Mouse (Mus musculus) neural tube, embryonic 14.5 days (tissue): ENCODE results near the gene B3galt5. TPM values are rescaled to one million over a fixed set of nuclear protein-coding genes. Genes with fewer than 3 reads are reported as not detected.

Experiments
- ATAC-seq: fragments of 200-750 bp; cut with Nextera tagmentation; 2 replicates; pipeline ENCODE4 v1.8.0; 2017; ENCODE audit warnings: low read depth, mild to moderate bottlenecking, moderate TSS enrichment, moderate library complexity
- H3K27ac ChIP-seq: fragments of 300-500 bp; sonication (generic); 2 replicates; pipeline ENCODE4 v1.5.1; 2014; ENCODE audit warnings: low read depth, mild to moderate bottlenecking, control low read depth, low read length, moderate library complexity, mixed read lengths
- H3K27me3 ChIP-seq: fragments of 300-500 bp; sonication (generic); 2 replicates; pipeline ENCODE4 v1.6.1; 2014; ENCODE audit warnings: low read length; ENCODE audit not compliant: control insufficient read depth, insufficient read depth
- H3K36me3 ChIP-seq: fragments of 300-500 bp; sonication (generic); 2 replicates; pipeline ENCODE4 v1.6.1; 2014; ENCODE audit warnings: low read length, mixed read lengths; ENCODE audit not compliant: control insufficient read depth, insufficient read depth
- H3K4me1 ChIP-seq: fragments of 300-500 bp; sonication (generic); 2 replicates; pipeline ENCODE4 v1.6.1; 2014; ENCODE audit warnings: low read length; ENCODE audit not compliant: control insufficient read depth, insufficient read depth
- H3K4me2 ChIP-seq: fragments of 300-500 bp; sonication (generic); 2 replicates; pipeline ENCODE4 v1.6.1; 2014; ENCODE audit warnings: mild to moderate bottlenecking, low read depth, low read length, control low read depth
- H3K4me3 ChIP-seq: fragments of 300-500 bp; sonication (generic); 2 replicates; pipeline ENCODE4 v1.5.1; 2014; ENCODE audit warnings: low read depth, low read length, control low read depth, mixed read lengths
- H3K9ac ChIP-seq: fragments of 300-500 bp; sonication (generic); replicated peaks from 2 replicates; pipeline ENCODE4 v1.6.1; 2014; ENCODE audit warnings: low read depth, mild to moderate bottlenecking, control low read depth, low read length, mixed read lengths
- H3K9me3 ChIP-seq: fragments of 300-500 bp; sonication (generic); 2 replicates; pipeline ENCODE4 v1.6.1; 2016; ENCODE audit warnings: low read length; ENCODE audit not compliant: control insufficient read depth
- WGBS: fragments of 180-500 bp; shearing (Covaris S2); extraction: QIAGEN DNeasy Blood & Tissue Kit; methylation state at CpG from one replicate; pipeline ENCODE4 v1.1.7; 2014; 5-methylcytosine and 5-hydroxymethylcytosine counted together
- polyA plus RNA-seq: library from polyadenylated mRNA; unstranded; fragments of >200 nt; fragmentation: Nextera tagmentation; extraction: Ambion mirVana; gene quantifications from 2 replicates; pipeline ENCODE4 v1.2.1, GENCODE M21; 2014

Gene B3galt5
- polyA plus RNA-seq, 1 experiment from 2014 or later: 7.6 TPM

DNA sequence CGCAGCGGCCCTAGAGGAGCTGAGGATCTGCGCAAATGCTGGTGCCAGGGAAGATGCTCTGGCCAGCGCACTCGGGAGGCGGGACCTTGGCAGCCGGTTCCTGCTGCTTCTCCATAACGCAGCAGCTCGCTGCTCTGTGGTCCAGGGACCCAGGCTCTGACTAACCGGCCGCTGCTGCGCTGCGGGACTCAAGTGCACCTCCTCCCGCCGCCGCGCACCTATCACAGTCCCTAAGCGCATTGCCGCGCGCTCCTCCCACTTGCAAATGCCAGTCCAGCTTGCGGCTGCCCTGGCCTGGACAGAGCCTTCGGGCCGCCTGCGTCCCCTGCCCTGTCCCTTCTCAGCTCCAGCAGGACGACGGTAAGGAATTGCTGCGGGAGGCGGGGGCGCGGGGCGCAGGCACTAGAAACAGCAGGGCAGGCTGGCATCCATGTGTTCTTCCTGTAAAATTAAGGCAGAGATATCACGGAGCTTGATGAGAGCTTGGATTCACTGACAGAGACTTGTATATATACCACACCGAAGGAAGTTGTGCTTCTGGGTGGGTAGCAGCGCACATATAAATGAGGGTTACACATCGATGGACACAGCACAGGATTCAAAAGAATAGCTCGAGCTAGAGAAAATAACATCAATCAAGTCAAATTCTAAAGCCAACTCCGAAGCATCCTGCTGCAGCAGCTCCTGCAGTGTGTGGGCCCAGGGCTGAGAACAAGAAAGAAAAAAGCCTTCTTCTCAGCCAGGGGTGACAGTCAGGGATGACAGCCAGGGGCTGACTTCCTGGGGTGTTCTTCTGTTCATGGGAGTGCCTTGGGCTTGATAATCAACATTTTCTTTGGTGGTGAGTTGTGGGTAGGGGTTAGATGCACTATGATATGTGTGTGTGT is 45.4 kb downstream of the B3galt5 start:
- no peaks in the 10 kb centered on the region for H3K27me3 ChIP-seq
- peak overlapping the region; percentile 76 for H3K4me2 ChIP-seq
- peak overlapping the region; percentile 41 for H3K4me3 ChIP-seq
- H3K9me3 ChIP-seq: no peaks in the 10 kb centered on the region
- peak overlapping the region; percentile 40 for H3K27ac ChIP-seq
- H3K4me1 ChIP-seq: peaks cover 21% of the 10 kb centered on the region
- WGBS: 1% methylated on average over 38 of the region's 38 CpGs
- peak overlapping the region; percentile 60 for H3K9ac ChIP-seq
- ATAC-seq: peak; percentile 74
- H3K36me3 ChIP-seq: no peaks in the 10 kb centered on the region

- no peak for ATAC-seq
- Histone ChIP-seq H3K27ac (no peak overlapping the region), H3K9ac (no peak overlapping the region), H3K9me3 (no peaks in the 10 kb centered on the region), H3K4me3 (no peak overlapping the region), H3K36me3 (no peaks in the 10 kb centered on the region), H3K27me3 (no peaks in the 10 kb centered on the region), H3K4me2 (no peak overlapping the region), H3K4me1 (peaks cover 21% of the 10 kb centered on the region)
- WGBS: 95% methylated on average over 9 of the region's 9 CpGs
Measured at GRCm38 (mm10) chr16:96282566-96282965, 47.0 kb downstream of the B3galt5 start.

DNA sequence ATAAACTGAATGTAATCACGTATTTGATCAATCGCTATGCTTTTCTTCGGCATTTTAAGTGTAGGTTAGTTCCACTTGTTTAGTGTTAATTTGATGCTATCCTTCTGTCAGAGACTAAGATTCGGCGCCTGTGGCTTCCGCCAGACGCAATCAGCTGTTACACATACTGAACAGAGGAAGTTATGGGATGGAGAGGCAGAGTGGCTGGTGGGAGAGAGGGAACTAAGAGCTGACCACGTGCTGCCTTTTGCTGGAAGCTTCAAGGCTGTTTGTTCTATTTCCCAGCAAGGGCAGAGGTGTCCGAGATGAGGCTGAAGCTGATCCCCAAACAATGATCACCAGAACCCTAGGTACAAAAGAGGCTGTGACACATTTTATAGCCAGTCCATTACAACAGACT is 56.3 kb downstream of the B3galt5 start:
- Histone ChIP-seq H3K9ac (no peak overlapping the region), H3K27me3 (no peaks in the 10 kb centered on the region), H3K36me3 (no peaks in the 10 kb centered on the region), H3K9me3 (no peaks in the 10 kb centered on the region), H3K27ac (no peak overlapping the region), H3K4me1 (no peaks in the 10 kb centered on the region), H3K4me3 (no peak overlapping the region), H3K4me2 (no peak overlapping the region)
- 72% methylated on average over 9 of the region's 9 CpGs for WGBS
- no peak for ATAC-seq

- H3K4me3 ChIP-seq: no peak overlapping the region
- no peaks in the 10 kb centered on the region for H3K36me3 ChIP-seq
- no peaks in the 10 kb centered on the region for H3K4me1 ChIP-seq
- no peak for ATAC-seq
- H3K9ac ChIP-seq: no peak overlapping the region
- no peaks in the 10 kb centered on the region for H3K27me3 ChIP-seq
- 70% methylated on average over 15 of the region's 15 CpGs for WGBS
- no peak overlapping the region for H3K27ac ChIP-seq
- no peak overlapping the region for H3K4me2 ChIP-seq
- H3K9me3 ChIP-seq: no peaks in the 10 kb centered on the region
Measured at GRCm38 (mm10) chr16:96292530-96293173, 57.1 kb downstream of the B3galt5 start.

DNA sequence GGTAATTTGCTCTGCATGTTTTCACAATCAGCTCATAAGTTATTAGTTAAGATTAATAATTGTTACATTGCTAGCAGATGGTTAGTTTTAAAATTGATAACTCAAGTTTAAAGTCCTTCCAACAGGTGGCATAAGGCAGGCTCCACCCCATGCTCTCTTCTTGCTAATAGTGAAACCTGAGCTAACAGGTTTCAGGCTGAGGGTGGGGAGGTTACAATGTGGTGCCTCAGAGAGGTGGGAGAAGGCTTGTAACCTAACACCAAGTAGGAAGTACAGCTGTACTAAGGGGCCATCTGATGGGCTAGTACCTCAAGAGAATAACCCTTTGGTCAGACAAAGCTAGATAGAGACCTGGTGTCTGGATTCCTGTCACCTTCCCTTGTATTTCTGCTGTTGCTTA is 62.5 kb downstream of the B3galt5 start:
- Histone ChIP-seq H3K36me3 (no peaks in the 10 kb centered on the region), H3K9ac (no peak overlapping the region)

GRCm38 (mm10) chr16:96298574-96298973 is 63.0 kb downstream of the B3galt5 start:
- Histone ChIP-seq H3K27ac (no peak overlapping the region), H3K36me3 (no peaks in the 10 kb centered on the region), H3K4me2 (no peak overlapping the region), H3K4me3 (no peak overlapping the region), H3K27me3 (no peaks in the 10 kb centered on the region), H3K9me3 (no peaks in the 10 kb centered on the region; the same call in 1 of the 2 replicates), H3K4me1 (no peaks in the 10 kb centered on the region), H3K9ac (no peak overlapping the region)
- WGBS: 63% methylated on average over 3 of the region's 3 CpGs
- no peak for ATAC-seq

More for the DNA sequence above, 62.5 kb downstream of the B3galt5 start:
- Histone ChIP-seq H3K4me3 (no peak overlapping the region), H3K4me1 (no peaks in the 10 kb centered on the region), H3K9me3 (no peaks in the 10 kb centered on the region; the same call in 1 of the 2 replicates), H3K4me2 (no peak overlapping the region), H3K27ac (no peak overlapping the region), H3K27me3 (no peaks in the 10 kb centered on the region)
- ATAC-seq: no peak

GRCm38 (mm10) chr16:96303356-96303755 is 67.8 kb downstream of the B3galt5 start:
- no peak overlapping the region for H3K9ac ChIP-seq
- WGBS: 61% methylated on average over 4 of the region's 4 CpGs
- no peak overlapping the region for H3K27ac ChIP-seq

GRCm38 (mm10) chr16:96304438-96304837 is 68.8 kb downstream of the B3galt5 start:
- Histone ChIP-seq H3K4me2 (no peak overlapping the region), H3K36me3 (no peaks in the 10 kb centered on the region), H3K9ac (no peak overlapping the region), H3K27me3 (no peaks in the 10 kb centered on the region), H3K4me3 (no peak overlapping the region), H3K27ac (no peak overlapping the region), H3K4me1 (no peaks in the 10 kb centered on the region), H3K9me3 (no peaks in the 10 kb centered on the region; the same call in 1 of the 2 replicates)
- ATAC-seq: no peak

More at GRCm38 (mm10) chr16:96303356-96303755, 67.8 kb downstream of the B3galt5 start:
- no peak for ATAC-seq
- no peaks in the 10 kb centered on the region for H3K4me1 ChIP-seq
- no peak overlapping the region for H3K4me2 ChIP-seq
- no peak overlapping the region for H3K4me3 ChIP-seq
- H3K36me3 ChIP-seq: no peaks in the 10 kb centered on the region
- no peaks in the 10 kb centered on the region for H3K27me3 ChIP-seq
- no peaks in the 10 kb centered on the region; the same call in 1 of the 2 replicates for H3K9me3 ChIP-seq

GRCm38 (mm10) chr16:96306905-96307304 is 71.3 kb downstream of the B3galt5 start:
- ATAC-seq: no peak
- 88% methylated on average over 4 of the region's 4 CpGs for WGBS
- no peak overlapping the region for H3K27ac ChIP-seq
- no peaks in the 10 kb centered on the region for H3K9me3 ChIP-seq
- no peaks in the 10 kb centered on the region for H3K36me3 ChIP-seq
- H3K9ac ChIP-seq: no peak overlapping the region
- no peak overlapping the region for H3K4me3 ChIP-seq
- H3K4me2 ChIP-seq: no peak overlapping the region
- H3K27me3 ChIP-seq: no peaks in the 10 kb centered on the region
- no peaks in the 10 kb centered on the region for H3K4me1 ChIP-seq
